Mouse (Mus musculus) Muller cell, postnatal 12 days (primary cell): Measurements from ENCODE around the gene Pnrc1.
"Not testable (repeated sequence)": the region's sequence is repeated elsewhere in the genome, so short reads cannot be mapped to it uniquely, and the experiment has no call there.

ENCODE experiments used
- DNase-seq: peaks from one replicate; pipeline ENCODE4 v3.0.0-alpha.2; 2015; ENCODE audit errors: inconsistent ontology term

The Pnrc1 gene

GRCm38 (mm10) chr4:33290002-33290401 lies at the start of gene Pnrc1:
Pnrc1 (minus strand) TSS chr4:33290163.
- peak; percentile 73 for DNase-seq

DNA sequence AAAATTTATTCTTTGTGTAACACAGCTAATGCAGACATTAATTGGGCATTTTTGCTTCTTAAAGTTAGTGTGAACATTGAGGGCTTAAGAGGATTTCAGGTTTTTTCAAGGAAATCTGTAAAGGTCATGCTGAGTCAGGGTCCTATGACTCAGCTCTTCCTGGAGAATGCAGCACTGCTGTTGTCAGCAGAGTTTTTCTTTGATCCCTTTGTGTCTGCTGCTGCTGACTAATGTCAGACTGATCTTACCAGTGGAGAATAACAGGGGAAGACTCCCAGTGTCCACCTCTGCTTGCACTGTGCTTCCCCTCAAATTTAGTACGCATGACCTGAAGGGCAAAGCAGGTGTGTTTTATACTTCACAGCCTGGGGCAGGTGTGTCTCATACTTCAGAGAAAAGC lies 48.0 kb upstream of the Pnrc1 start:
- DNase-seq, result peak; percentile 52

DNA sequence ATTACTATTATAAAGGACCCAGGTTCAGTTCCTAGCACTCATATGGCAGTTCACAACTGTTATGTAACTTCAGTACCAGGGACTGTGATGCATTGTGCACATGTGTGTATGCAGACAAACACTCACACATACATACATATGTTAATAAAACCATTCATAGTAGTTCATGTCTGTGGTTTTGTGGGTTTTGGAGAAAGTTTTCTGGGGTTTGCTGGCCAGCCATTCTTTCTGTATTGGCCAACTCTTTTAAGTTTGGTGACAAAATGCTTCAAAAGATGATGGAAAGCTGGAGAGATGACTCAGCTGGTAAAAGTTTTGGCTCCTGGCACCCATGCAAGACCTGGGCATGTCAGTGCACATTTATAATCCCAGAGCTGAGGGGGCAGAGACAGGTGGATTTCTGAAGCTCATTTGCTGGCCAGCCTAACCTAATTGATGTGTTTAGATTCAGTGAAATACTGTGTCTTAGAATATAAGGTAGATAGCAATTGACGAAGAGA lies 43.0 kb upstream of the Pnrc1 start:
- peak; percentile 49 for DNase-seq

GRCm38 (mm10) chr4:33331147-33331546 lies 41.2 kb upstream of the Pnrc1 start:
- DNase-seq, result no peak

DNA sequence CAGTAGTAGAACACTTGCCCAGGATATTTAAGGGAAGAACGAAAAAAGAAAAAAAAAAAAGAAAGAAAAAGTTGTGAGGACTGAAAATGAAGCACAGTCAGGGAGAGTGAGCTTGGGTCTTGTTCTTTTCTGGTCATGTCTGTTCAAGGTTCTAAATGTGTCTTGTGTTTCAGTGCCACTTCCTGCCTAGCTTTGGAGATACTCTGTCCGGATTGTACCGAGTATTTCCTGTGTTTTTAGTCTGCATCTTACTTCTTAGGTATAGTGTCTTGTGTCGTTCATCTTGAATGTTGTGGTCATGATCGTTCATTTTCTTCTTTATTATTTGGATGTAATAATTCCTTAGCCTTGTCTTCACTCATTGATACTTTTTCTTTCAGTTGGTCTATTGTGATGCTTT lies 25.9 kb upstream of the Pnrc1 start:
- DNase-seq, result no peak

GRCm38 (mm10) chr4:33314150-33314549 lies 24.2 kb upstream of the Pnrc1 start:
- DNase-seq, result not testable (repeated sequence)

DNA sequence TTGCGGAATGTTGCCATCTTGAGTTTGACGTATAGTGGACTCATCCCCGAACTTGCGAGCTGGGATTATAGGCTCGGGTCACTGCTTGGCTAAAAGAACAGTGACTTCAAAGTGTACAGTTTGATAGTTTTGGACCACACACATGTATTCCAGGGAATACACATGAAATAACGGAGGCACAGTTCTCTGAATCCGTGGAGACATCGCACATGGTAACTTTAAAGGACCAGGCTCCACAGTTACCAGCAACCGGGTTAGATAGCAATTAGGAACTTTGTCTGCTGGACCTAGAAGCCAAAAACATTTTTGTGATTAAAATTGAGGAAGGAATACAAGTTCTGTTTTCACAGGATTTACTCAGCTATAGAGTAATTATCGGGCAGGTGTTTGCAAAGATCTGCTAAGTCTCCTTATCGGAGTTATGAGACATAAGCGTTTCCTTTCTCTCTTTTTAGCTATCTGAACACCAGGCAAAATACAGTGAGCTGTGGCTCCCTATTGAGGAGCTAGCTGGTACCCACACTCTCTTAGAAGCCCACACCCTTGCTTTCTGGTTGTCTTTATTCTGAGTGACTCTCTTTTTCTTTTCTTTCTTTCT lies 21.0 kb upstream of the Pnrc1 start:
- DNase-seq, result no peak

DNA sequence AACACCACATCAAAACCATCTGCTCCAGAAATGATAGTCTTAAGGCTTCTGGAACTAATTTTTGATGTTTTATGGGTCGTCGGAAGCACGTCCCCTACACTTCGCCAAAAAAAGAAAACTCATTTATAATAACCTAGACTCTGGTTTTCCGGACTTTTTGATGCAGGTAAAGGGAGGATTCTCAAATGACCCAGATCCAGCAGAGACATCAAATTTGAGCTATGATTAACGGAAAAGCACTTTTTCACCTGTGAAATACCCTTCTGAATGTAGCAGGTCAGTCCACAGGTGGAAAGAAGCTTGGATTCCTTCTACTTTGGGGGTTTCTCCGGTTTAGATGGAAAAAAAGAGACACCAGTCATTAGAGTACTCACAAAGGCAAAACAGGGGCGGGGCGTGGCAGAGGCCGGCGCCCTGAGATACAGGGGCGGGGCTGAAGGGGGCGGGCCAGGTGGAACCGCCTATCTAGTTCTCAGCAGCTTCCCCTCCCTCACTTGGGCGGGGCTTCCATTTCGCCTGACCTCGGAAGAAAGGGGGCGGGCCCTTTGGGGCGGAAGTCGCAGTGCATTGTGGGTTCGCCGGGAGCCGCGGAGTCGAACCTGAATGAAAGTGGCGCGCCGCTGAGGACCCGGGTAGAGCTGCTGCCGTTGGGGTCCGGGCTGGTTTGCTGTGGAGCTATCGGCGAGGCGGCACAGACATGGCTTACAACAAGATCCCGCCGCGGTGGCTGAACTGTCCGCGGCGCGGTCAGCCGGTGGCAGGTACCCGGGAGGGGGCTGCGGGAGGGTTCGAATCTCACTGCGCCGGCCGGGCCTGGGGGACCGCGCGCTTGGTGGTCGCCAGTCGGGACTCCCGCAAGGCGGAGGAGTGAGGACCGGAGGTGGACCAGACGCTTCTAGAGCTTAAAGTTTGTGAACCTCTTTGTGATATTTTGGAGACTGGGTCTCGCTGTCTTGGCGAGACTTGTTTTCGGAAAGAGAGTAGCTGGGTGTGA lies 20.1 kb upstream of the Pnrc1 start, which contains the start of gene Rngtt:
Gene Rngtt (plus strand): TSS at position 548 of the 994 bp plus-strand sequence.
- peak; percentile 98 for DNase-seq

DNA sequence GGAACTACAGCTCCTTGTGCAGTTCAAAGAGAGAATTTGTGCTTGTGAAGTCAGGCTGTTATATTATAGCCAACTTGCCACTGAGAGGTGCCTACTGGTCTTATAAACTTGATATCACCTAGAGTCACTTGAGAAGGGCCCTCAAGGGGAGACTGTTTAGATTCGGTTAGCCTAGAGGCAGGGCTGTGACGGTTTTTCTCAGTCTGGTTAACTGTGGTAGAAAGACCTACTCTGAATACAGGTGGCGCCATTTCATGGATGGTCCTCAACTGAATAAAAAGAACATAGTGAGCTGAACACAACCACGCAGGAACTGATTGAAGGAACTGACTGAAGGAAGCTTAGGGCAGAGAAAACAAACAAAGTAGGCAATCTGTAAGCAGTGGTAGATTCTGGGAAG lies 17.2 kb upstream of the Pnrc1 start:
- DNase-seq, result no peak

DNA sequence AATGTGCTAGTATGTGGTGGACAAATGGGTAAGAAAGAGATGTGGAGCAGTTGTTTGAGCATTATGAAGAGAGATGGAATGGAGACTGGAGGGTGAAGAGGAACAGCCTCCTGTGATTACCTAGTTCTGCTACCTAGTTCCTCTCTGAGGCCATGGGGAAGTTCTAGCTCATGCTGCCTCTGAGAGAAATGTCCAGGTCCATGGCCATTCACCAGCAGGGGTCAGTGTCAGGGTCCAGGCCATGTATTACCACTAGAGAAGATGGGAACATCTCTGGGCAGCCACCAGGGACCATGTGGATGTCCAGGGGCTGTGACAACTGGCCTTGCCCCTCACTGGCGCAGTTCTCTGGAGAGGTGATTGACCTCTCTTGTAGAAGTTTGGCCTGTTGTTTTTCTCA lies 13.1 kb upstream of the Pnrc1 start:
- no peak for DNase-seq

DNA sequence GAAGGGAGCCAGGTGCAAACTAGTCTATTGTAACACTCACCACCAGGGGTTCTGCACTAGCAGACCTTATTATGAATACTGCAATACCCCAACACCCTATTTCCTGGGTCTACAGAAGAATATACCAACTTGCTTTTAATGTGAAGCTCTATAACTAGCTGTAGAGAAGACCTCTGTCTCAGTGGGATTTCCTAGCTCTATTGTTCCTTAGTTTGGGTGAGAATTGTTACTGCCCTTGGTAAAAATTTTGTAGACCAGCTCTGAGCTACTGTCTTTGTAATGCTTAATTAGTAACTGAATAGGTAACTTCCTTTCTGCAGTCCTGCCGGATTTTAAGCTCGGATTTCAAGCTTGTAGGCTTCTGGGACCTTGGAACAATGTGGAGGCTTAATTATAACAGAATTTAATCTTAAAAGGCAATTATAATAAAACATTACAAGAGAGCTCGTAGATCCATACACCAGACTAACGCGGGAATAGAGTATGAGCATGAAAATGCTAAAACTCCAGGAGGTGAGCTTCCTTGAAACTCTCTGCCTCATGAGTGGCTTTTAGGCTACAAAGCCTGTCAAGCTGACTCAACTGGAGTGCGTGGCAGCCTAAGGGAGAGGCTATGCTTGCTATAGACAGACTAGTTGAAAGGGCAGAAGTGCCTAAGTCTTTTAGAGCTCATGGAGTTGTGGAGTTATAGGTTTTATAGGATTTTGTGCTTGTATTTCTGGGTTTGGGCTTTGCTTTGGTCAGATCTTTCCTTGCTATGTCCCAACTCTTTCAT lies 11.1 kb upstream of the Pnrc1 start:
- not testable (repeated sequence) for DNase-seq

- DNase-seq, result peak; percentile 58
Measured at GRCm38 (mm10) chr4:33292409-33293370, 2.7 kb upstream of the Pnrc1 start.

DNA sequence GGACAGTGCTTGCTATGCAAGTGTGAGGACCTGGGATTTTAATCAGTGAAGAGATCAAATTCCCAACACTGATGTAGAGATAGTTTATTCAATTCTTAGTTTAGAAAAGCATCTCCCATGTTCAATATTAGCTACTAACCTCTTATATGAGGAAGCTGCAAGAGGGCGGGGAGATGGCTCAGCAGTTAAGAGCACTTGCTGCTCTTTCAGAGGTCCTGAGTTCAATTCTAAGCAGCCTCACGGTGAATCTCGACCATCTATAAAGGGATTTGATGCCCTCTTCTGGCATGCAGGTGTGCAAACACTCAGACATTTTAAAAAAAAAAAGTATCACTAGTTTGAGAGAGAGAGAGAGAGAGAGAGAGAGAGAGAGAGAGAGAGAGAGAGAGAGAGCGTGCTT lies 915 bp upstream of the Pnrc1 start:
- no peak for DNase-seq

DNA sequence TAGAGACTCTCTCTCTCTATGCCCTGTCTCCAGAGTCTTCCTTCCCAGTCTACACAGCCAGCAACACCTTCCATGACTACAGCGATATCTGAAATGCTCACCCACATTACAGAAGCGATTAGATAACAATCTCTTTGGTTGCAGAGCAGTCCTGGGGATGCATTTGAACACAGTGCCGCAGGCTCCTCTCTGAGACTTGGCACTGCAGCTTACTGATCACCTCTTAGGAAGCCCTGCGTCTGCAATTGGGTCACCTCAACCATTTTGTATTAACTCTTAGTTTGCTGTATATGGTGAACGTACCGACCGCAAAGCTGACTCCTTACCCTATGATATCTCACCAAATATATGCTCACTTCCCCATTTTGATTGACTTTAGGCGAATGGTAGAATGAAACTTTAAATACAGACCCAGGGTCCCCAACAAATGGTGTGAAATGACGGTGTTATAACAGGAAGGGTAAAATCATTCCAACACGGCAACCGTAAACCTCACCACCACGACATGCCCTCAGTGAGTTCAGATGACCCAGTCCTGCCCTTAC lies 785 bp downstream of the Pnrc1 start:
- no peak for DNase-seq

GRCm38 (mm10) chr4:33285448-33285847 lies 4.5 kb downstream of the Pnrc1 start:
- no peak for DNase-seq

DNA sequence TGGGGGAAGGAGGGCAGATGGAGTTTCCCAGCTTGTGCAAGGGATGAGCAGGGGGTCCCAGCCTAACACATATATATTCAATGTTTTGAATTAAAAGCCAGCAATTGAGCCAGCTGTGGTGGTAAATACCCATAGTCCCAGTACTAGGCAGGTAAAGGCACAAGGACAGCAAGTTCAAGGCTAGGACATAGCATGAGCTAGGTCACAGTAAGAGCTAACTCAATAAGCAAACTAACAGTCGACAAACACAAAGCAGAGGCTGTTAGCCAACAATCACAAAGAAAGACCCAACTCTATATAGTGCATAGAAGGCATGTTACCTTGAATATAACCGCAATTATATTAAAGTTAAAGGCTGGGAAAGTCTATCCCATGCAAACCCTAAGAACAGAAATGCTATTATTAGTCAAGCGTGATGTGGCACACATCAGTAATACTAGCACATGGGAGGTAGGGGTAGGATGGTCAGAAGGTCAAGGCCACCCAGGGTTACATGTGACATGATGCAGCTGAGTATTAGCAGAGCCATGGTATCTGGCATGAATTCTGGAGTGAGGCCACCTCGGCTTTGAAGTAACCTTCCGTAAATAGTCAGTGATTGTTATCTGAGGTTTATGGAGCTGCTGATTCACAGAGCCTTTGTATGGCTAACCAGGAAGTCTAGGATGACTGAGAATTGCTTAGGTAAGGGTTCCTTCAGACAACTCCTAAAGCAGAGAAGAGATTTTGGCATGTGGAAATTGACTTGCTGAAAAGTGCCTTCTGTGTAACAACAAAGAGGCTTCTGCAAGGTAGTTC lies 5.7 kb downstream of the Pnrc1 start:
- DNase-seq, result peak; percentile 7

GRCm38 (mm10) chr4:33281891-33282685 lies 7.9 kb downstream of the Pnrc1 start:
- peak; percentile 17 for DNase-seq

DNA sequence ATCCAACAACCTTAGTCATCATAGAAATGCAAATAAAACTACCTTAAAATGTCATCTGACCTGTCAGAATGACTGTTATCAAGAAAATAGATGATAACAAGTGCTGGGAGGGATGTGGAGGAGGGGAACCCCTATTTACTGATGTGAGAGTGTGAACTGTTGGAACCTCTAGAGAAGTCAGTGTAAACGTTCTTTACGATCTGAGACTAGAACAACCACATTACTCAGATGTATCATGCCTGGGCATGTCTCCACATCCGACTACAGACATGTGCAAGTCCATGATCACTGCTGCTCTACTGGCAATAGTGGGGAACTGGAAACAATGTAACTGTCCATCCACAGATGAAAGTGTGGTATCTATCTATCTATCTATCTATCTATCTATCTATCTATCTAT lies 16.5 kb downstream of the Pnrc1 start:
- DNase-seq, result no peak
